Mouse (Mus musculus) liver, postnatal 0 days (tissue): ENCODE measurements around the gene Mfsd14a. TPM values are rescaled to one million over a fixed set of nuclear protein-coding genes. Genes with fewer than 3 reads are reported as not detected.

ENCODE experiments used
- ATAC-seq: fragments of 200-750 bp; cut with Nextera tagmentation; 2 replicates; pipeline ENCODE4 v1.8.0; 2017; ENCODE audit warnings: mild to moderate bottlenecking, moderate library complexity
- DNase-seq: peaks from one replicate; pipeline ENCODE4 v3.0.0-alpha.2; 2016
- H3K27ac ChIP-seq: fragments of 300-500 bp; sonication (generic); 2 replicates; pipeline ENCODE4 v1.5.1; 2014; ENCODE audit warnings: antibody characterized with exemption, moderate library complexity, mild to moderate bottlenecking, low read depth
- H3K27me3 ChIP-seq: fragments of 300-500 bp; sonication (generic); 2 replicates; pipeline ENCODE4 v1.6.1; 2014; ENCODE audit warnings: low read length, control low read depth, mixed read lengths; ENCODE audit not compliant: insufficient read depth
- H3K36me3 ChIP-seq: fragments of 300-500 bp; sonication (generic); replicated peaks from 2 replicates; pipeline ENCODE4 v1.6.1; 2014; ENCODE audit warnings: mild to moderate bottlenecking, control low read depth, low read length, moderate library complexity, mixed read lengths; ENCODE audit not compliant: insufficient read depth
- H3K4me1 ChIP-seq: fragments of 300-500 bp; sonication (generic); 2 replicates; pipeline ENCODE4 v1.6.1; 2014; ENCODE audit warnings: antibody characterized with exemption, mild to moderate bottlenecking, control low read depth; ENCODE audit not compliant: insufficient read depth
- H3K4me2 ChIP-seq: fragments of 300-500 bp; sonication (generic); 2 replicates; pipeline ENCODE4 v1.6.1; 2014; ENCODE audit warnings: low read depth, mild to moderate bottlenecking, low read length, moderate library complexity, mixed read lengths
- H3K4me3 ChIP-seq: fragments of 300-500 bp; sonication (generic); 2 replicates; pipeline ENCODE4 v1.5.1; 2014; ENCODE audit warnings: low read depth, low read length
- H3K9ac ChIP-seq: fragments of 300-500 bp; sonication (generic); replicated peaks from 2 replicates; pipeline ENCODE4 v1.6.1; 2014; ENCODE audit warnings: mild to moderate bottlenecking, moderate library complexity
- H3K9me3 ChIP-seq: fragments of 300-500 bp; sonication (generic); 2 replicates; pipeline ENCODE4 v1.6.1; 2016; ENCODE audit warnings: mild to moderate bottlenecking, control low read depth, low read length, mixed read lengths
- CTCF ChIP-seq: sonication (generic); IDR thresholded peaks from 2 replicates; pipeline ENCODE4 v1.5.1; 2016; ENCODE audit warnings: antibody characterized with exemption, low read depth
- EP300 ChIP-seq: IDR thresholded peaks from 2 replicates; pipeline ENCODE4 v1.6.1; 2016; ENCODE audit warnings: antibody characterized with exemption, low read depth, mild to moderate bottlenecking
- WGBS: fragments of 180-500 bp; shearing (Covaris S2); extraction: QIAGEN DNeasy Blood & Tissue Kit; methylation state at CpG from one replicate; pipeline ENCODE4 v1.1.7; 2014; ENCODE audit not compliant: insufficient replicate concordance; 5-methylcytosine and 5-hydroxymethylcytosine counted together
- polyA plus RNA-seq: library from polyadenylated mRNA; unstranded; fragments of >200 nt; fragmentation: Nextera tagmentation; extraction: Ambion mirVana; gene quantifications from 2 replicates; pipeline ENCODE4 v1.2.1, GENCODE M21; 2015

Mfsd14a gene
- polyA plus RNA-seq, 1 experiment from 2014 or later = 30.5 TPM

DNA sequence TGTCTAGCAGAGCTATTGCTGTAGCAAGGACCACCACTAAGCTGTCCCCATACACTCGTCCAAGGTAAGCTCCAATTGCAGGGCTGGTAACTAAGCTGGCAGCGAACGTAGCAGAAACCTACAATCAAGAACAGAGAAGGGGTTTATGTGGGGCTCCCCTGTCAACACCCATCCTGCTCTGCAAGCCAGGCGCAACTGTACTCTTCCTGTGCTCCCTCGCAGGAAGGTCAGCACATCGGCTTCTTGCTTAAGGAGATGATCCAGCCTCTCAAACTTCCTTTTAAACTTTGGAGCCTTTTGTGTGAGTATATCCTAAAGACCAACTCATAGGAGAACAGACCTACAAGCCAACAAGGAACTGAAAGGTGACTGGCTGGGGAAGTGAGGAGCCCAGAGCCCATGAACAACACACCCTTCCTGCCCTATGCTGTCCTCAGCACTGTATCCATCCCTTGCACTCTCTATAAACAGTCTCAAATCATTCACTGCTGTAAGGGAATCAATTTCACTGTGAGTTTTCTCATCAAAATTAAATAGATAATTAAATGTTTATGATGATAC is 20.6 kb downstream of the Mfsd14a start:
- Histone ChIP-seq H3K4me1 (peaks cover 8% of the 10 kb centered on the region), H3K27me3 (no peaks in the 10 kb centered on the region), H3K27ac (no peak overlapping the region), H3K36me3 (peaks cover 77% of the 10 kb centered on the region), H3K4me2 (no peak overlapping the region), H3K4me3 (no peak overlapping the region), H3K9ac (no peak overlapping the region), H3K9me3 (no peaks in the 10 kb centered on the region)
- 83% methylated on average over 6 of the region's 6 CpGs for WGBS
- TF ChIP-seq EP300 (no peak), CTCF (no peak)
- ATAC-seq = no peak
- DNase-seq = no peak

DNA sequence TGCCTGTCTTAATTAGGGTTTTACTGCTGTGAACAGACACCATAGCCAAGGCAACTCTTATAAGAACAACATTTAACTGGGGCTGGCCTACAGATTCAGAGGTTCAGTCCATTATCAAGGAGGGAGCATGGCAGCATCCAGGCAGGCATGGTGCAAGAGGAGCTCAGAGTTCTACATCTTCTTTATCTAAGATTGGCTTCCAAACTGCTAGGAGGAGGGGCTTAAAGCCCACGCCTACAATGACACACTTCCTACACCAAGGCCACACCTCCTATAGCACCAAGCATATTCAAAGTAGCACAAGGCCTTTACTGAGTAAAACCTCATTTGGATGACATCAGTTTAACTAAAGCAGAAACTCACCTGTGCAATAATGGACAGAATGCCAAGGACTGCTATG is 22.5 kb downstream of the Mfsd14a start:
- Histone ChIP-seq H3K27ac (0 out of 2 replicates have a peak overlapping the region, but pooled peaks have one; percentile 7), H3K9ac (no peak overlapping the region), H3K27me3 (no peaks in the 10 kb centered on the region), H3K4me3 (no peak overlapping the region), H3K36me3 (peaks cover 77% of the 10 kb centered on the region), H3K4me2 (no peak overlapping the region), H3K9me3 (no peaks in the 10 kb centered on the region), H3K4me1 (peaks cover 8% of the 10 kb centered on the region)
- TF ChIP-seq CTCF (no peak), EP300 (no peak)
- 47% methylated on average over 1 of the region's 1 CpGs for WGBS
- ATAC-seq = peak; percentile 72
- DNase-seq = no peak

DNA sequence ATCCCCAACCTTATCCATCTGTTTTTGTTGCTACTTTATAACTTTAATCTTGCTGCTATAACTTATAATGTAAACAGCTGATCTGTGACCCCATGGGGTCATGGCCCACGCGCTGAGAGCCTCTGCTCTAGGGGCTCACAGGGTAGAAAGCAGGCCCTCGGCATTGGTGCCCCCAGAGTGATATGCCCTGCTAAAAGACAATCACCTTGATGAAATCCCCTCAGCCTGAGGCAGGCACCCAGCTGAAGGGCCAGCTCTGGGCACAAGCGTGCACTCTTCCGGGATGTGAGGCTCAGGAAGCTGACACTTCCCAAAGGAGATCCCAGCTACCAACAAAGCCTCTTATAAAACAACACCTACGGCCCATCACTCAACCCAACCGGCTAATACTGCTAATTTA is 23.9 kb downstream of the Mfsd14a start:
- WGBS = 88% methylated on average over 7 of the region's 7 CpGs

DNA sequence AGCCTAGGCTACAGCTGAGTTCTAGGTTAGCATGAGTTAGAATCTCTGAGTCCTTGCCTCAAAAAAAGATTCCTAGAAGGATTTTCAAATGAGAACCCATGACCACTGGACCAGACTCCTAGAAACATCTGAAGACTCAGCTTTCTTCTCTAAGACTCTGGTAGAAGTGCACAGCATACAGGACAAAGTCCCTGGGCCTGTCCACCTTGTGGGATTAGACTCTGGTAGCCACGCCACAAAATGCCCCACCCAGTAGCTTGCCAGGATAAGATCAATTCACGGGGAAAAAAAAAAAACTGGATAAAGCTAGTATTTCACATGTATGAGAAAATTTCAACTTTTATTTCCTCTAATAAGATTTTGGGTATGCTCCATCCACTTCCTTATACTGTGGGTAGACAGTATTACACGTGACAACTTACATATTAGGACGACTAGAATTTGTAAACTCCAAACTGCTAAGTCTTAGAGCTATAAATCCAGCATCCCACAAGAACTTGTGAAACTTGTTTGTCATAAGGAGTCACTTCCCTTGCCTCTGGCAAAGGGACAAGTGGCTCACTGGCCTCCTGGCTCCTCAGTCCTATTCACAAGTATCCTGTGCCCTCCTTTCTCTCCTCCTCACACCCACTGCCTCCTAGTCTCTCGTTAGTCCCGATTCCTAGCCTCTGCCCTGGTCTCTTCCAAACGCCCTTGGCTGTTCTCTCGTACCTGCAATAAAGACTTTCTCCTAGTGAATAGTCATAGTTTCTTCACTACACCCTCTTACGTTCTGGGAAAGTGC is 24.6 kb downstream of the Mfsd14a start:
- Histone ChIP-seq H3K4me2 (no peak overlapping the region), H3K36me3 (peaks cover 82% of the 10 kb centered on the region), H3K27ac (no peak overlapping the region), H3K9me3 (no peaks in the 10 kb centered on the region), H3K9ac (no peak overlapping the region), H3K4me3 (no peak overlapping the region), H3K27me3 (no peaks in the 10 kb centered on the region), H3K4me1 (peaks cover 10% of the 10 kb centered on the region)
- no peak for TF ChIP-seq EP300
- TF ChIP-seq CTCF = no peak
- no peak for DNase-seq
- ATAC-seq = no peak
- 78% methylated on average over 9 of the region's 9 CpGs for WGBS

More for the DNA sequence above, 23.9 kb downstream of the Mfsd14a start:
- Histone ChIP-seq H3K4me3 (no peak overlapping the region), H3K4me1 (peaks cover 8% of the 10 kb centered on the region), H3K36me3 (peaks cover 83% of the 10 kb centered on the region), H3K9ac (no peak overlapping the region), H3K4me2 (no peak overlapping the region), H3K27ac (no peak overlapping the region), H3K9me3 (no peaks in the 10 kb centered on the region), H3K27me3 (no peaks in the 10 kb centered on the region)
- no peak for DNase-seq
- TF ChIP-seq EP300 (no peak), CTCF (no peak)
- ATAC-seq = no peak

DNA sequence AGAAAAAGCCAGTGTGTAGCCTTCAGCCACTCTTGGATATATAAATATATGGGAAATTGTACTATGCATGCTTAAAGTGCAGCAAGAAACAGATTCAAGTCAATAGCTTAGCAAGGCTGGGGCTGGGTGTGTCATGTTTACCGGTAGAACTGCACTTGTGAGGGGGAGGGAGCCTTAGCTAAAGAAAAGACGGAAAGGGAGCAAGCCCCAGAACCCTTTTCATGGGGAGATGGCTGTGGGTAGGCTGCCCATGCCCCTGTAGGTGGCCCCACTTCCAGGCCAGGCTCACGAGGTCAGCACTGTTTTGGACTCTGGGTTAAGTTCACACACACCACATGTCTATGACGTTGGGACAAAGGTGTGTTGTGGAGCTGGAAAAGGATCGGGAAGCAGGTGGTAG is 26.7 kb downstream of the Mfsd14a start:
- DNase-seq (no peak), ATAC-seq (no peak)
- H3K9ac ChIP-seq = no peak overlapping the region
- H3K4me3 ChIP-seq = no peak overlapping the region
- no peaks in the 10 kb centered on the region for H3K27me3 ChIP-seq
- H3K27ac ChIP-seq = no peak overlapping the region
- H3K4me1 ChIP-seq = peaks cover 10% of the 10 kb centered on the region
- no peak for TF ChIP-seq CTCF
- TF ChIP-seq EP300 = no peak
- no peak overlapping the region for H3K4me2 ChIP-seq
- peaks cover 74% of the 10 kb centered on the region for H3K36me3 ChIP-seq
- no peaks in the 10 kb centered on the region for H3K9me3 ChIP-seq
- 72% methylated on average over 5 of the region's 5 CpGs for WGBS

DNA sequence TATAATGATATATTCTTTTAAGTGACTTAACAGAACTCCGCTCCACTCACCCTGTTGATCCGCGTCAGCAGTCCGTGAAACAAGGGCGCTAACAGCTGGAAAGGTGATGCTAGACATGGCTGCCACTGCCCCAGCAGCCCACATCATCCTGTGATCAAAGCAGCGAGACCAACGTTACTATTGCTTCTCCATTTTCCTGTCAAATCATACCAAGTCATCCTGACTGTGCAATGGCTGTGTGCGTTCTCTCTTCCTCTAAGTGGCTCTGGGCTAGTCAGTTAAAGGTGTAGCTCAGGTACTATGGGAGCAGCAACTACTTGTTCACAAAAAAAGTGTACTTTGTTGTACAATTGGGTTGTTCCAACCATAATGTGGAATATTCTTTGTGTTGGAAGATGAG is 27.6 kb downstream of the Mfsd14a start:
- no peak overlapping the region for H3K4me3 ChIP-seq
- no peaks in the 10 kb centered on the region for H3K27me3 ChIP-seq
- H3K9me3 ChIP-seq = no peaks in the 10 kb centered on the region
- DNase-seq (no peak), ATAC-seq (no peak)
- WGBS = 84% methylated on average over 8 of the region's 8 CpGs
- no peak overlapping the region for H3K9ac ChIP-seq
- H3K36me3 ChIP-seq = peaks cover 76% of the 10 kb centered on the region
- no peak for TF ChIP-seq CTCF
- no peak for TF ChIP-seq EP300
- H3K27ac ChIP-seq = peak overlapping the region; percentile 45; the same call in 1 of the 2 replicates
- no peak overlapping the region for H3K4me2 ChIP-seq
- H3K4me1 ChIP-seq = peaks cover 8% of the 10 kb centered on the region
